Mouse (Mus musculus) skeletal muscle tissue, adult 2 months (tissue): Measurements from ENCODE around the gene 1600002K03Rik.
"Not testable (repeated sequence)": the region's sequence is repeated elsewhere in the genome, so short reads cannot be mapped to it uniquely, and the experiment has no call there.

ENCODE experiments used
- DNase-seq: peaks from one replicate; pipeline ENCODE4 v3.0.0-alpha.2; 2012; ENCODE audit warnings: low read depth, low spot score

Gene 1600002K03Rik

GRCm38 (mm10) chr10:80187739-80188138 lies 15.0 kb downstream of the 1600002K03Rik start:
- no peak for DNase-seq

GRCm38 (mm10) chr10:80188453-80189024 lies 15.8 kb downstream of the 1600002K03Rik start:
- no peak for DNase-seq

GRCm38 (mm10) chr10:80189999-80190398 lies 17.3 kb downstream of the 1600002K03Rik start:
- DNase-seq, result no peak

- DNase-seq, result no peak
Measured at GRCm38 (mm10) chr10:80190491-80191051, 17.8 kb downstream of the 1600002K03Rik start.

- no peak for DNase-seq
Measured at GRCm38 (mm10) chr10:80193976-80194375, 21.2 kb downstream of the 1600002K03Rik start.

GRCm38 (mm10) chr10:80194441-80194840 lies 21.7 kb downstream of the 1600002K03Rik start:
- DNase-seq, result no peak

- DNase-seq, result no peak
Measured at GRCm38 (mm10) chr10:80196167-80196566, 23.4 kb downstream of the 1600002K03Rik start.

- no peak for DNase-seq
Measured at GRCm38 (mm10) chr10:80196778-80197581, 24.2 kb downstream of the 1600002K03Rik start.

GRCm38 (mm10) chr10:80199440-80200008 lies 26.8 kb downstream of the 1600002K03Rik start:
- DNase-seq, result peak; percentile 79

- no peak for DNase-seq
Measured at GRCm38 (mm10) chr10:80200485-80200884, 27.7 kb downstream of the 1600002K03Rik start.

GRCm38 (mm10) chr10:80204055-80204454 lies 31.3 kb downstream of the 1600002K03Rik start:
- DNase-seq, result no peak

GRCm38 (mm10) chr10:80207201-80207600 lies 34.5 kb downstream of the 1600002K03Rik start:
- no peak for DNase-seq

GRCm38 (mm10) chr10:80207676-80208075 lies 34.9 kb downstream of the 1600002K03Rik start:
- no peak for DNase-seq

- DNase-seq, result no peak
Measured at GRCm38 (mm10) chr10:80208248-80208647, 35.5 kb downstream of the 1600002K03Rik start.

GRCm38 (mm10) chr10:80208841-80209371 lies 36.2 kb downstream of the 1600002K03Rik start:
- no peak for DNase-seq

GRCm38 (mm10) chr10:80211547-80212103 lies 38.9 kb downstream of the 1600002K03Rik start:
- DNase-seq, result not testable (repeated sequence)

- DNase-seq, result no peak
Measured at GRCm38 (mm10) chr10:80215048-80215772, 42.5 kb downstream of the 1600002K03Rik start.

GRCm38 (mm10) chr10:80220676-80221075 lies 47.9 kb downstream of the 1600002K03Rik start:
- DNase-seq, result no peak

- not testable (repeated sequence) for DNase-seq
Measured at GRCm38 (mm10) chr10:80223137-80223536, 50.4 kb downstream of the 1600002K03Rik start.
